Mouse (Mus musculus) heart, adult 8-10 months (tissue): ENCODE measurements around the gene Pafah1b3. TPM values are rescaled to one million over a fixed set of nuclear protein-coding genes. Genes with fewer than 3 reads are reported as not detected.
"Not testable (repeated sequence)": the region's sequence is repeated elsewhere in the genome, so short reads cannot be mapped to it uniquely, and the experiment has no call there.

ENCODE experiments used
- DNase-seq: peaks from one replicate; pipeline ENCODE4 v3.0.0; 2022; ENCODE audit warnings: low spot score
- total RNA-seq, 4 experiments: library from RNA; stranded (reverse); gene quantifications; 2 replicates each; pipeline ENCODE4 v1.2.4; 2022

Pafah1b3 gene
- 1 to 10 TPM; 3.9 to 4.6 (median 3.9) TPM for total RNA-seq

GRCm38 (mm10) chr7:25297454-25298325 lies at the start of gene Pafah1b3:
Pafah1b3 (minus strand) TSS chr7:25297986.
- peak; percentile 58 for DNase-seq

DNA sequence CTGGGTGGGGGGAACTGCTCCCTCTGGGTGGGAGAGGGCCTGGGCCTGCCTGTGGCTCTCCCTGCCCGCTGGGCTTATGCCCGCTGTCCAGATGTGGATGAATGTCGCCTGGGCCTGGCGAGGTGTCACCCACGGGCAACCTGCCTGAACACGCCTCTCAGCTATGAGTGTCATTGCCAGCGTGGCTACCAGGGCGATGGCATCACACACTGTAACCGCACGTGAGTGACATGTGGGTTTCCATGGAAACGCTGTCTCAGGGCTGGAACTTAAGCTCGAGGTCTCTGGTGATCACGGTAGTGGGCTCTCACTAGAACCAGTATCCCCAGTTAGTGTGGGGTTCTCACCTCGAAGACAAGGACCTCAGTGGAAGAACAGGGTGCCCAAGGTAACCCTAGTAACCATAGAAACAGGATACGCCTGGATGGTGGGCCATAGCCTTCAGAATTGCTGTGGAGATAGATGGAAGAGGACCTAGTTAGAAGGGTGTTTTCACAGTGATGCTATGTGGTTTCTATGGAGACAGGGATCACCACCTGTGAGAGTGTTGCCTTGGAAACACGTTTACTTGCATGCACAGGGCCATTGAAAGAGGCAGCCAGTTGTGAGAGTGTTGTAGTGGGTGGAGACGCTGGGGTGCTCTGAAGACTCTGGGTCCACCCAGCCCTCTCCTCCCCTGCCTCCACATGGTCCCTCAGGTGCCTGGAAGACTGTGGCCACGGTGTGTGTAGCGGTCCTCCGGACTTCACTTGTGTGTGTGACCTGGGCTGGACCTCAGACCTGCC lies 43.4 kb upstream of the Pafah1b3 start:
- DNase-seq = no peak

GRCm38 (mm10) chr7:25339329-25339728 lies 41.5 kb upstream of the Pafah1b3 start:
- no peak for DNase-seq

DNA sequence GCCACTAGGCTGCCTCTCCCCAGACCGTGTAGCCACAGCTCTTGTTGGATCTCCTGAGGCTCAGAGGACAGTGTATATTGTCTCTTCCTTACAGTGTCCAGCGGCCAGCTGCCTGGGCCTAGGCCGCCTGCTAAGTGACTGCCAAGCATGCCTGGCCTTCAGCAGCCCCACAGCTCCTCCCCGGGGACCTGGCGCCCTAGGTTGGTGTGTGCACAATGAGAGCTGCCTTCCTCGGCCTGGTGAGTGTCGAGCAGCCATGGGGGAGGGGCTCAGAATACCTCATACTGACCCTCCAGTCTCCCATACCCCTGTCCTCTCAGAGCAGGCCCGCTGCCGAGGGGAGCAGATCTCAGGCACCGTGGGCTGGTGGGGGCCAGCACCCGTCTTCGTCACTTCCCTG lies 36.7 kb upstream of the Pafah1b3 start:
- no peak for DNase-seq

- peak; percentile 50 for DNase-seq
Observed at GRCm38 (mm10) chr7:25333596-25334307, 36.0 kb upstream of the Pafah1b3 start.

GRCm38 (mm10) chr7:25326233-25326632 lies 28.4 kb upstream of the Pafah1b3 start:
- DNase-seq = no peak

- not testable (repeated sequence) for DNase-seq
Observed at GRCm38 (mm10) chr7:25325431-25325830, 27.6 kb upstream of the Pafah1b3 start.

GRCm38 (mm10) chr7:25323219-25323618 lies 25.4 kb upstream of the Pafah1b3 start:
- no peak for DNase-seq

GRCm38 (mm10) chr7:25322058-25322484 lies 24.3 kb upstream of the Pafah1b3 start:
- no peak for DNase-seq

- DNase-seq = no peak
Observed at GRCm38 (mm10) chr7:25317446-25317999, 19.7 kb upstream of the Pafah1b3 start.

DNA sequence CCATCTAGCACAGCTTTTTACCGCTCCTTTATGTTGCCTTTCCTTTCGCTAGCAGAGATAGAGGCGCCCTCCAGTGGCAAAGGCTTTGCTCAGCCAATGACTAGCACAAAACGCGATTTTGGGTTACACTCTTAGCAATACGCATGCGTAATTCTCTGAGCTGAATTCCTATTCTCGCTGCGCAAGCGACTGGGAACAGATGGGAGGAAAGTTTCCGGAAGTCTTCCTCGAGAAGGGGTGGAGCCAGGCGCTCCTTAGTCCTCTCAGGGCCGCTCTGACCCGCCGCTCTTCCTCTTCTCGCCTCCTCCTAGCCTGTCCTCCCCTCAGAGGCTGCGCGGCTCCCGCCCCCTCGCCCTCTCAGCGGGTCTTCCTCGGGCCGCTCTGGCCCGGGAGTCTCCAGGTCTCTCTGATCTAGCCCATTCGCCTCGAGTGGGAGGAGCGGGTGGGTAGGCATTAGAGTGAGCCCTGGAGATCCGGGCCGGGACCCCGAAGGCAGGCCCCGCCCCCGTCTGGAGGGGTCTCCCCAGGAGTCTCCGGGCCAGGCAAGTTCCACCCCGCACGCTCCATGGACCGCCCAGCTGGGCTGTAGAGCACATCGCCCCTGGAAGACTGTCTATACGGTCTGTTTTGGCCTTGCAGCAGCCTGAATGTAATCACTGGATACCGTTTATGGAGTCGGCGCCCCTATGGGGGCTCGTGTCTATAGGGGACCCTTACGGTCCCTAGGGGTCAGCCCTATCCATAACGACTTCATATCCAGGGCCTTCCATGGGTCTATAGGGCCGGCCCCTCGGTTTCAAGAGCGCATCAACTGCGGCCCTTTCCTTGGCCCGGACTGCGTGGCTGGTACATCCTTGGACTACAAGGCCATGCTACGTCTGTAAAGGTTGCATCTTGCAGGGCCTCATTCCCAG lies 19.0 kb upstream of the Pafah1b3 start, which contains the start of gene Megf8:
Megf8 (plus strand) TSS at position 633 of the 914 bp plus-strand sequence.
- peak; percentile 98 for DNase-seq

DNA sequence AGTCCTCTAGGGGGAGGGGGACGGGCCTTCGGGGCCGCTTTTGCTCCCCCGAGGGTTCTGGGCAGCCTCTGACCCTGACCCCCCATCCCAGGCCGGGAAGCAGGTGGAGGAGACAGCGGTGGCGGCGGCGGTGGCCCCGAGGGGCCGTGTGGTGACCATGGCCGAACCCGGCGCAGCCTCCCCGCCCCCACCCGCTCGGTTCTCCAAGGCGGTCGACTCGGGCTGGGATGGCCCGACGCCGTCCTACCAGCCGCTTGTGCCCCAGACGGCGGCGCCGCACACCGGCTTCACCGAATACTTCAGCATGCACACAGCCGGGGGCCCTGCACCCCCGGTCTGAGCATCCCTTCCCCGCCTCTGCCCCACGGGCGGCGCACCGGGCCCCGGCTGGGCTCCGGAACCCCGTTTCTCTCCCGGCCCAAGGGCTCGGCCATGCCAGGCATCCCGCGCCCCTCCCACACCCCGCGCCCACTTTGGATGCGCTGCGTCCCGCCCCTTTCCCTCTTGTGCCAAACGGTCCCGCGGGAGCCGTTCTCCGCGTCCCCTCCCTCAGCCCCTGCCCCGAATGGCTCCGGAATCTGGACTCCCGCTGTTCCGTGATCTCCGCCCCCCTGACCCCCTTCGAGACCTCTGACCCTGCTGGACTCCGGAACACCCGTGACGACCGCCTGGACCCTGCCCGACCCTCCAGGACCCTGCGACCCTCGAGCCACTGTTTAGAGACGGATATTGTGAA lies 17.7 kb upstream of the Pafah1b3 start:
- DNase-seq = no peak

GRCm38 (mm10) chr7:25314606-25315305 lies 17.0 kb upstream of the Pafah1b3 start:
- DNase-seq = no peak

- DNase-seq = no peak
Observed at GRCm38 (mm10) chr7:25313325-25313724, 15.5 kb upstream of the Pafah1b3 start.

GRCm38 (mm10) chr7:25311193-25311592 lies 13.4 kb upstream of the Pafah1b3 start:
- no peak for DNase-seq

DNA sequence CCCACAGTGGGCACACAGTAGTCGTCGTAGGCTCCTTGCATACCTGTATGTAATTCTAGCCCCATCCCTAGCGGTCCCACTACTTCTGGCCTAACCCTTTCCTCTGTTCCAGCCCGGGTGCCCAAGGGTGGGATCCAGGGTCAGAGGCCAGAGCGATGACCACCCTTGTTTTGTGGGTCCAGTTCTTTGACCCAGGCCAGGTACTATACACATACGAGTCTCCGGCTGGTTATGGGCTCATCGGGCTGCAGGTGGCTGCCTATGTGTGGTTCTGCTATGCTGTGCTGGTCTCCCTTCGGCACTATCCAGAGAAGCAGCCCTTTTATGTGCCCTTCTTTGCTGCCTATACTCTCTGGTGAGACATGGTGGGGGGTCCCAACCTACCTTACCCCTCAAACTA lies 11.6 kb upstream of the Pafah1b3 start:
- no peak for DNase-seq

GRCm38 (mm10) chr7:25308702-25309318 lies 11.0 kb upstream of the Pafah1b3 start:
- DNase-seq = no peak

DNA sequence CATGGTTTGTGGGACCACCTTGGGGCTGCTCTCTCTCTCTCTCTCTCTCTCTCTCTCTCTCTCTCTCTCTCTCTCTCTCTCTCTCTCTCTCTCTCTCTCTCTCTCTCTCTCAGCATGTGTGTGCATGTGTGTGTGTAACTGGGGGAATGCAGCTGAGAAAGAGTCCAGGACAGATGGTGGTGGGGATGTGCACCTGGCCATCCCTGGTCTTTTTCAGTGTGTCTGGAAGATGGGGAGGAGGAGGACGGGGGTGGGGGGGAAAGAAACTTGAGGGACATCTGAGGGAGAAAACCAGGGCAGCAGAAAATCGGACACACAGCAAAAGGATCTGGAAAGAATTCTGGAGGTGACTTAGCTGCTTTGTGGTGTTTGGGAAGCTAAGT lies 8.8 kb upstream of the Pafah1b3 start:
- no peak for DNase-seq
